Mouse (Mus musculus) neural tube, embryonic 12.5 days (tissue): ENCODE measurements at regions not wholly inside any gene's neighbourhood (a gene's known extent, or its start where the extent isn't known, plus 50 kb on each side); places are given as distances from the start of the nearest gene placed in this dataset.

Experiments used
- ATAC-seq: fragments of 200-750 bp; cut with Nextera tagmentation; 2 replicates; pipeline ENCODE4 v1.8.0; 2017; ENCODE audit warnings: low read depth, mild to moderate bottlenecking, moderate TSS enrichment, moderate library complexity; ENCODE audit not compliant: low FRiP score
- H3K27ac ChIP-seq: fragments of 300-500 bp; sonication (generic); 2 replicates; pipeline ENCODE4 v1.5.1; 2016
- H3K27me3 ChIP-seq: fragments of 300-500 bp; sonication (generic); replicated peaks from 2 replicates; pipeline ENCODE4 v1.6.1; 2016; ENCODE audit warnings: mild to moderate bottlenecking
- H3K36me3 ChIP-seq: fragments of 300-500 bp; sonication (generic); 2 replicates; pipeline ENCODE4 v1.6.1; 2016; ENCODE audit warnings: mild to moderate bottlenecking
- H3K4me1 ChIP-seq: fragments of 300-500 bp; sonication (generic); 2 replicates; pipeline ENCODE4 v1.6.1; 2016
- H3K4me2 ChIP-seq: fragments of 300-500 bp; sonication (generic); replicated peaks from 2 replicates; pipeline ENCODE4 v1.6.1; 2016; ENCODE audit warnings: mild to moderate bottlenecking
- H3K4me3 ChIP-seq: fragments of 300-500 bp; sonication (generic); 2 replicates; pipeline ENCODE4 v1.5.1; 2016
- H3K9ac ChIP-seq: fragments of 300-500 bp; sonication (generic); 2 replicates; pipeline ENCODE4 v1.6.1; 2016; ENCODE audit warnings: mild to moderate bottlenecking
- H3K9me3 ChIP-seq: fragments of 300-500 bp; sonication (generic); 2 replicates; pipeline ENCODE4 v1.6.1; 2016; ENCODE audit warnings: mild to moderate bottlenecking
- WGBS: fragments of 180-500 bp; shearing (Covaris S2); methylation state at CpG from one replicate; pipeline ENCODE4 v1.1.7; 2016; 5-methylcytosine and 5-hydroxymethylcytosine counted together

GRCm38 (mm10) chr8:103023237-103023636, 237.8 kb upstream of the Cdh11 start:
- no peaks in the 10 kb centered on the region for H3K36me3 ChIP-seq
- H3K4me1 ChIP-seq, result no peaks in the 10 kb centered on the region
- no peak overlapping the region for H3K9ac ChIP-seq
- no peak overlapping the region for H3K27ac ChIP-seq
- H3K4me3 ChIP-seq, result no peak overlapping the region
- H3K27me3 ChIP-seq, result no peaks in the 10 kb centered on the region
- no peaks in the 10 kb centered on the region for H3K9me3 ChIP-seq
- 84% methylated on average over 1 of the region's 1 CpGs for WGBS
- no peak overlapping the region for H3K4me2 ChIP-seq
- no peak for ATAC-seq

GRCm38 (mm10) chr8:103031708-103032107, 246.3 kb upstream of the Cdh11 start:
- Histone ChIP-seq H3K9ac (no peak overlapping the region), H3K27me3 (no peaks in the 10 kb centered on the region), H3K27ac (no peak overlapping the region), H3K9me3 (no peaks in the 10 kb centered on the region), H3K36me3 (no peaks in the 10 kb centered on the region), H3K4me1 (no peaks in the 10 kb centered on the region), H3K4me3 (no peak overlapping the region), H3K4me2 (no peak overlapping the region)
- 75% methylated on average over 1 of the region's 1 CpGs for WGBS
- no peak for ATAC-seq

- Histone ChIP-seq H3K4me2 (no peak overlapping the region), H3K36me3 (no peaks in the 10 kb centered on the region), H3K27me3 (no peaks in the 10 kb centered on the region), H3K9ac (no peak overlapping the region), H3K4me1 (no peaks in the 10 kb centered on the region), H3K9me3 (no peaks in the 10 kb centered on the region), H3K4me3 (no peak overlapping the region), H3K27ac (no peak overlapping the region)
- no peak for ATAC-seq
- 39% methylated on average over 3 of the region's 3 CpGs for WGBS
These were observed 248.5 kb upstream of the Cdh11 start for GRCm38 (mm10) chr8:103033956-103034355.

GRCm38 (mm10) chr8:103072079-103072635, 286.7 kb upstream of the Cdh11 start:
- 68% methylated on average over 5 of the region's 5 CpGs for WGBS

GRCm38 (mm10) chr8:103072646-103073045, 287.2 kb upstream of the Cdh11 start:
- Histone ChIP-seq H3K36me3 (no peaks in the 10 kb centered on the region), H3K27ac (no peak overlapping the region), H3K4me1 (no peaks in the 10 kb centered on the region; the same call in 1 of the 2 replicates), H3K9me3 (no peaks in the 10 kb centered on the region), H3K27me3 (no peaks in the 10 kb centered on the region), H3K4me2 (no peak overlapping the region), H3K9ac (no peak overlapping the region), H3K4me3 (no peak overlapping the region)
- peak; percentile 70; the same call in 1 of the 2 replicates for ATAC-seq
- WGBS, result 41% methylated on average over 1 of the region's 1 CpGs

More at GRCm38 (mm10) chr8:103072079-103072635, 286.7 kb upstream of the Cdh11 start:
- Histone ChIP-seq H3K4me2 (no peak overlapping the region), H3K9me3 (no peaks in the 10 kb centered on the region), H3K4me3 (no peak overlapping the region), H3K27ac (no peak overlapping the region), H3K4me1 (no peaks in the 10 kb centered on the region; the same call in 1 of the 2 replicates), H3K27me3 (no peaks in the 10 kb centered on the region), H3K36me3 (no peaks in the 10 kb centered on the region), H3K9ac (no peak overlapping the region)
- ATAC-seq, result 0 out of 2 replicates have a peak, but pooled peaks have one; percentile 44

- no peak overlapping the region for H3K9ac ChIP-seq
- H3K4me1 ChIP-seq, result no peaks in the 10 kb centered on the region
- H3K9me3 ChIP-seq, result no peaks in the 10 kb centered on the region
- H3K4me3 ChIP-seq, result no peak overlapping the region
- no peak overlapping the region for H3K4me2 ChIP-seq
- 60% methylated on average over 3 of the region's 3 CpGs for WGBS
- H3K36me3 ChIP-seq, result no peaks in the 10 kb centered on the region
- no peak for ATAC-seq
- no peak overlapping the region for H3K27ac ChIP-seq
- no peaks in the 10 kb centered on the region for H3K27me3 ChIP-seq
These were observed 293.1 kb upstream of the Cdh11 start for GRCm38 (mm10) chr8:103078559-103078958.

- Histone ChIP-seq H3K9me3 (no peaks in the 10 kb centered on the region), H3K4me1 (no peaks in the 10 kb centered on the region), H3K27me3 (no peaks in the 10 kb centered on the region), H3K9ac (no peak overlapping the region), H3K4me3 (no peak overlapping the region), H3K36me3 (no peaks in the 10 kb centered on the region), H3K27ac (no peak overlapping the region), H3K4me2 (no peak overlapping the region)
- no peak for ATAC-seq
- 57% methylated on average over 4 of the region's 4 CpGs for WGBS
These were observed 301.6 kb upstream of the Cdh11 start for GRCm38 (mm10) chr8:103086956-103087482.

- 71% methylated on average over 4 of the region's 4 CpGs for WGBS
- Histone ChIP-seq H3K9ac (no peak overlapping the region), H3K4me1 (no peaks in the 10 kb centered on the region), H3K27ac (no peak overlapping the region), H3K4me2 (no peak overlapping the region), H3K27me3 (no peaks in the 10 kb centered on the region), H3K36me3 (no peaks in the 10 kb centered on the region), H3K4me3 (no peak overlapping the region), H3K9me3 (no peaks in the 10 kb centered on the region)
- no peak for ATAC-seq
These were observed 311.2 kb upstream of the Cdh11 start for GRCm38 (mm10) chr8:103096496-103097092.

- Histone ChIP-seq H3K4me3 (no peak overlapping the region), H3K9me3 (no peaks in the 10 kb centered on the region), H3K27ac (no peak overlapping the region), H3K36me3 (no peaks in the 10 kb centered on the region), H3K4me2 (no peak overlapping the region), H3K9ac (no peak overlapping the region), H3K27me3 (no peaks in the 10 kb centered on the region), H3K4me1 (no peaks in the 10 kb centered on the region)
- no peak for ATAC-seq
- WGBS, result 80% methylated on average over 7 of the region's 7 CpGs
These were observed 340.1 kb upstream of the Cdh11 start for GRCm38 (mm10) chr8:103125581-103125980.

- H3K27me3 ChIP-seq, result no peaks in the 10 kb centered on the region
- no peak overlapping the region for H3K27ac ChIP-seq
- H3K4me2 ChIP-seq, result no peak overlapping the region
- ATAC-seq, result no peak
- no peak overlapping the region for H3K9ac ChIP-seq
- 77% methylated on average over 1 of the region's 1 CpGs for WGBS
- H3K4me1 ChIP-seq, result no peaks in the 10 kb centered on the region
- H3K4me3 ChIP-seq, result no peak overlapping the region
- H3K9me3 ChIP-seq, result no peaks in the 10 kb centered on the region
- no peaks in the 10 kb centered on the region for H3K36me3 ChIP-seq
These were observed 352.7 kb upstream of the Cdh11 start for GRCm38 (mm10) chr8:103138136-103138535.

- Histone ChIP-seq H3K4me2 (no peak overlapping the region), H3K27me3 (no peaks in the 10 kb centered on the region), H3K9me3 (no peaks in the 10 kb centered on the region), H3K36me3 (no peaks in the 10 kb centered on the region), H3K27ac (no peak overlapping the region), H3K9ac (no peak overlapping the region), H3K4me3 (no peak overlapping the region), H3K4me1 (no peaks in the 10 kb centered on the region)
- WGBS, result 67% methylated on average over 1 of the region's 1 CpGs
- ATAC-seq, result no peak
These were observed 359.4 kb upstream of the Cdh11 start for GRCm38 (mm10) chr8:103144835-103145234.

- no peak overlapping the region for H3K27ac ChIP-seq
- ATAC-seq, result no peak
- no peaks in the 10 kb centered on the region for H3K27me3 ChIP-seq
These were observed 362.6 kb upstream of the Cdh11 start for GRCm38 (mm10) chr8:103148013-103148412.

GRCm38 (mm10) chr8:103148447-103148846, 363.0 kb upstream of the Cdh11 start:
- H3K27ac ChIP-seq, result no peak overlapping the region

More at GRCm38 (mm10) chr8:103148013-103148412, 362.6 kb upstream of the Cdh11 start:
- WGBS, result 45% methylated on average over 4 of the region's 4 CpGs
- Histone ChIP-seq H3K4me3 (no peak overlapping the region), H3K4me1 (no peaks in the 10 kb centered on the region), H3K4me2 (no peak overlapping the region), H3K9ac (no peak overlapping the region), H3K36me3 (no peaks in the 10 kb centered on the region), H3K9me3 (no peaks in the 10 kb centered on the region)

More at GRCm38 (mm10) chr8:103148447-103148846, 363.0 kb upstream of the Cdh11 start:
- Histone ChIP-seq H3K4me2 (no peak overlapping the region), H3K4me3 (no peak overlapping the region), H3K9ac (no peak overlapping the region), H3K27me3 (no peaks in the 10 kb centered on the region), H3K9me3 (no peaks in the 10 kb centered on the region), H3K4me1 (no peaks in the 10 kb centered on the region), H3K36me3 (no peaks in the 10 kb centered on the region)
- 56% methylated on average over 10 of the region's 10 CpGs for WGBS
- no peak for ATAC-seq
